Mouse (Mus musculus) hindbrain, embryonic 15.5 days (tissue): Measurements from ENCODE around the gene Tspear. TPM values are rescaled to one million over a fixed set of nuclear protein-coding genes. Genes with fewer than 3 reads are reported as not detected.

Experiments used
- ATAC-seq: fragments of 200-750 bp; cut with Nextera tagmentation; 2 replicates; pipeline ENCODE4 v1.8.0; 2017; ENCODE audit warnings: low read depth, moderate number of reproducible peaks, moderate TSS enrichment; ENCODE audit not compliant: low FRiP score
- H3K27ac ChIP-seq: fragments of 300-500 bp; sonication (generic); replicated peaks from 2 replicates; pipeline ENCODE4 v1.5.1; 2015; ENCODE audit warnings: mild to moderate bottlenecking, inconsistent platforms
- H3K27me3 ChIP-seq: fragments of 300-500 bp; sonication (generic); 2 replicates; pipeline ENCODE4 v1.6.1; 2015; ENCODE audit warnings: control low read depth, inconsistent platforms
- H3K36me3 ChIP-seq: fragments of 300-500 bp; sonication (generic); 2 replicates; pipeline ENCODE4 v1.6.1; 2015; ENCODE audit warnings: control low read depth, inconsistent platforms
- H3K4me1 ChIP-seq: fragments of 300-500 bp; sonication (generic); replicated peaks from 2 replicates; pipeline ENCODE4 v1.6.1; 2015; ENCODE audit warnings: control low read depth, inconsistent platforms
- H3K4me2 ChIP-seq: fragments of 300-500 bp; sonication (generic); 2 replicates; pipeline ENCODE4 v1.6.1; 2015; ENCODE audit warnings: moderate library complexity, mild to moderate bottlenecking, inconsistent platforms
- H3K4me3 ChIP-seq: fragments of 300-500 bp; sonication (generic); 2 replicates; pipeline ENCODE4 v1.5.1; 2015; ENCODE audit warnings: mild to moderate bottlenecking, inconsistent platforms
- H3K9ac ChIP-seq: fragments of 300-500 bp; sonication (generic); 2 replicates; pipeline ENCODE4 v1.6.1; 2015; ENCODE audit warnings: inconsistent platforms
- H3K9me3 ChIP-seq: fragments of 300-500 bp; sonication (generic); 2 replicates; pipeline ENCODE4 v1.6.1; 2016; ENCODE audit warnings: control low read depth, inconsistent platforms
- WGBS: fragments of 180-500 bp; shearing (Covaris S2); methylation state at CpG from one replicate; pipeline ENCODE4 v1.1.7; 2015; 5-methylcytosine and 5-hydroxymethylcytosine counted together
- polyA plus RNA-seq: library from polyadenylated mRNA; unstranded; fragments of >200 nt; fragmentation: Nextera tagmentation; extraction: Ambion mirVana; gene quantifications from 2 replicates; pipeline ENCODE4 v1.2.1, GENCODE M21; 2015

Gene Tspear
- polyA plus RNA-seq, 1 experiment from 2014 or later, result 0.99 TPM

DNA sequence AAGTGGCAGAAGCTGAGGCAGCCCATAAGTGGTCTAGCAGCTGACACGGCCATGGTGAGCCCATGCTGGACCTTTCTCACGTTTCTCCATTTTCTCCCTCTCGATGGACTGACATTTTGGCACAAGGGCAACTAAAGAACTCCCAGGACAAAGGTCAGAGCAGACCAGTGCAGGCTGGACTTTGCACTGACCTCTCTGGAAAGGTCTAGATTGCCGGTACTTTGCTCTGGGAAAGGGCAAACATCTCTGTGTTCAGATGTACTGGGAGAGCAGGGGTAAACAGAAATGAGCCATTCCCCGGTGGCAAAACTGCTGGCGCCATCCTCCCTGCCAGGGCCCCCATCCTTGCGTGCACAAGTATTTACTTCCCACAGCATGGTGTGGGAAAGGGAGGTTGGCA lies 213.8 kb downstream of the Tspear start:
- Histone ChIP-seq H3K27me3 (no peaks in the 10 kb centered on the region), H3K4me1 (peaks cover 37% of the 10 kb centered on the region), H3K9me3 (no peaks in the 10 kb centered on the region), H3K4me2 (no peak overlapping the region), H3K27ac (no peak overlapping the region), H3K9ac (no peak overlapping the region), H3K4me3 (no peak overlapping the region), H3K36me3 (no peaks in the 10 kb centered on the region)
- ATAC-seq, result no peak
- WGBS, result 76% methylated on average over 7 of the region's 7 CpGs

DNA sequence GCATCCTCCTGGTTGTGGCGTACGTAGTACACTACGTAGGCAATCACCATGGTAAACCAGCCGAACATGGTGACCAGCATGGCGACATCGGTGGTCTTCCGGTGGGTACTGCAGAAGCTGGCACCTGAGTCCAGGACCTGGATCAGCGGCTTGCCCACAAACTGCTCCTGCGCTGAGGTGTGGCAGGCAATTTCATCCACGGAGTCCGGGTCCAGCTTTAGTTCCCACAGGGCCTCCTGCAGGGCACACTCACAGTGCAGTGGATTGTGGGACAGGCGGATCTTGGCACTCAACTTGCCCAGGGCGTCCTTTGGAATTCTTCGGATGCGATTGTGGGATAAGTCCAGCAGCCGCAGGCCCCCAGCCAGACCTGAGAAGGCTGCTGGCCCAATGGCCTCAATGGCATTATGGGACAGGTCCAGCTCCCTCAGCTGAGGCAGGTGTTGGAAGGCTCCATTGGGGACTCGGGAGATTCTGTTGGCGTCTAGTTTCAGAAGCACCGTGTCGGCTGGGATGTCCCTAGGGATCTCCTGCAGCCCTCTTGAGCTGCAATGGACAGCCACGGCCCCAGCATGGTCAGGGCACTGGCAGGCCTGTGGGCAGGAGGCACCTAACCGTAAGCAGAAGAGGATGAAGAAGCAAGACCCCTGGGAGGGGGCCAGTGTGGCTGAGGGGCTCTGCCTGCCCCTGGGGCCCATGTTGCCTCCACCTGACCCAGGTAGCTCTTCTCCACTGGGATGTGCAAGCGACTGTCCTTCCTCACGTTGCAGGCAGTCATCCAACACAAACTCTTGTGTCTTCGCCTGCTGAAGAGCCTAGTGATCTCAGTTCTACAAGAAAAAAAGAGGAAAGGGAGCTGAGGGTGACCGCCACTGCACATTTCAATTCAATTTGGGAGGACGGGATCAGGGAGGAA lies 214.8 kb downstream of the Tspear start:
- Histone ChIP-seq H3K27me3 (no peaks in the 10 kb centered on the region), H3K4me3 (peak overlapping the region; percentile 59), H3K4me1 (peaks cover 31% of the 10 kb centered on the region), H3K27ac (peak overlapping the region; percentile 75; the same call in 1 of the 2 replicates), H3K9me3 (no peaks in the 10 kb centered on the region), H3K9ac (peak overlapping the region; percentile 63; the same call in 1 of the 2 replicates), H3K36me3 (no peaks in the 10 kb centered on the region), H3K4me2 (peak overlapping the region; percentile 68)
- 80% methylated on average over 27 of the region's 27 CpGs for WGBS
- ATAC-seq, result no peak

DNA sequence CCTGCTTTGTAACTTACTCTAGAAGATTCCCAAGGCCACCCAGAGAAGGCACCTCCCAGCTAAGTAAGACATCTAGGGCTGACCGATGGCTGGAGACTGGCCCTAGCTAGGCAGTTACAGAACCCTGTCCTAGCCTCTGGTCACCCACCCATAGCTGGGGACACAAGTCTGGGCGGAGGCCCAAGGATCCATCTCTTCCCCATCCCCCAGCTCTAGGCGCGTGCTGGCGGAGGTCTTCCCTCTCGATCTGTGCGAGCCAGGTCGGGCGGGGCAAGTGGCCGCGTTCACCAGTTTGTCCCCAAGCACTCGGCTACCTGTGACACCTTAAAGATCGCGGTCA lies 215.5 kb downstream of the Tspear start:
- no peaks in the 10 kb centered on the region for H3K36me3 ChIP-seq
- no peaks in the 10 kb centered on the region for H3K9me3 ChIP-seq
- peak; percentile 20; the same call in 1 of the 2 replicates for ATAC-seq
- no peaks in the 10 kb centered on the region for H3K27me3 ChIP-seq
- peak overlapping the region; percentile 59 for H3K4me3 ChIP-seq
- peak overlapping the region; percentile 68 for H3K4me2 ChIP-seq
- WGBS, result under 1% methylated on average over 14 of the region's 14 CpGs
- peak overlapping the region; percentile 75 for H3K27ac ChIP-seq
- peaks cover 31% of the 10 kb centered on the region for H3K4me1 ChIP-seq
- H3K9ac ChIP-seq, result peak overlapping the region; percentile 63

DNA sequence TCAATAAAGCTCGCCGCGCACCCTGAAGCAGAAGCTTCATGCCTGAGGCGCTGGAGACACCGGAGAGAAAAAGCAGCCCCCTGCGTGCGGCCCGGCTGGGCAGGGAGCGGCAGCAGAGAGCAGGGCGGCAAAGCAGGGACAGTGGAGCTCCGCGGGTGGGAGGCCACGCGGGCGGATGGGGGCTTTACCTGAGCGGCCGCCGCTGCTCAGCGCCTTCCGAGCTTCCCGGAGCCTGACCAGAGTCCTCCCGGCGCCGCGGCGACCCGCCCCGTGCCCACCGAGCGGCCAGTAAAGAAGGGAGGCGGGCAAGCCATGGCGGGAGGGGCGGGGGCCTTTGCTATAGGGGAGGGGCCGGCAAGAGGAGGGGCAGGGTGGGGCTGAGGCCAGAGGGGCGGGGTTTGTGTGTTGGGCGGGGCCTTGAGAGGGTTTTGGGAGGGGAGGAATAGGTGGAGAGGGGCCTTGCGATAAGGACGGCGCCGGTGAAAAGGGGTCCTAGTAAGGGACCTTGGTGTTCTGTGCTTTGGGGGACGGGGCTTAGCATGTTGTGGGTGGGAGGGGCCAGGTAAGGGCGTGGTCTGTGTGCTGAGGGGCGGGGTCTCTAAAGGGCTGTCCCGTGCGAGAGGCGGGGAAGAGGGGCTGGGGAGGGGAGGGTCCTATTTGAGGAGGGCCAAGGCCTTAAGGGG lies 216.0 kb downstream of the Tspear start, which contains the start of gene Lrrc3:
TSS of gene Lrrc3 (minus strand) at position 326 of the 683 bp plus-strand sequence.
- peak within 1 kb of the TSS; percentile 75 for H3K27ac ChIP-seq
- H3K4me2 ChIP-seq, result peak within 1 kb of the TSS; percentile 68
- no peaks in the 10 kb centered on the region for H3K9me3 ChIP-seq
- no peaks in the 10 kb centered on the region for H3K36me3 ChIP-seq
- peak; percentile 84 for ATAC-seq
- peaks cover 31% of the 10 kb centered on the region for H3K4me1 ChIP-seq
- H3K9ac ChIP-seq, result peak within 1 kb of the TSS; percentile 63
- peak within 1 kb of the TSS; percentile 59 for H3K4me3 ChIP-seq
- under 1% methylated on average over 45 of the region's 46 CpGs for WGBS
- H3K27me3 ChIP-seq, result no peaks in the 10 kb centered on the region

DNA sequence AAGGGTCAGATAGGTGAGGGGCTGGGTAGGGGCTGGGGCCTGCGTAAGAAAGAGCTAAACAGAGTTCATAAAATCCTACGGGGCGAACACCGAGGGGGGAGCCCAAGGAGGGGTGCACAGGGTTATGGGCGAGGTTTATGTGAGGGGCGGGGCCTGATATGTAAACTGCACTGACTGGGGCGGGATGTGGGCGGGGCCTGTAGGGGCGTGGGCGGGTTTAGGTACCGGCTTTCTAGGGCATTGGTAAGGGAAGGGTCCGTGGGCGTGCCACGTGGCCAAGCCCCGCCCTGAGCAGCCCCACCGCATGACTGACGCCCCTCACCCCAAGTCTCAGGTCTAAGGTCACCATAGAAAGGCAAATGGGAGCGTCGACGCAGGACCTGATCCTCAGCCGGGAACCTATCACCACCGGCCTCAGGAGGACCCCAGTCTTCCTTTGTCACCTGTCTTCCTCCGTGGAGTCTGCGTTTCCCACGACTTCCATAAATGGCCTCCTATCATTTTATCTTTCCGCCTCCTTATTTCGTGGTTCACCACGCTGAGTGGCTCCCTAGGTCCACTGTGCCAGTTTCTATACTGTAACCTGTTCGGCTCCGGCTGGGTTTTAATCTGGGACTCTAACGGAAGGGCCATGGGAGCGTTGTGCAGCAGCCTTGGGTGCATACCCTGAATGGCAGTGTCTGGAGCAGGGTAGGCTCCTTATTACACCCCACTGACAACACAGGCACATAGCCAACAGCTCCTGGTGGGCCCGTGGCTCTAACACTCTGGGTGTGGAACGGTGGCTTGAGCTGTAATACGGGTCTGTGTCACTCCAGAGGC lies 216.7 kb downstream of the Tspear start:
- Histone ChIP-seq H3K36me3 (no peaks in the 10 kb centered on the region), H3K4me1 (peaks cover 31% of the 10 kb centered on the region), H3K27ac (peak overlapping the region; percentile 75), H3K9ac (peak overlapping the region; percentile 52), H3K4me2 (peak overlapping the region; percentile 68), H3K4me3 (peak overlapping the region; percentile 59), H3K27me3 (no peaks in the 10 kb centered on the region), H3K9me3 (no peaks in the 10 kb centered on the region)
- WGBS, result 8% methylated on average over 35 of the region's 35 CpGs
- ATAC-seq, result peak; percentile 89

DNA sequence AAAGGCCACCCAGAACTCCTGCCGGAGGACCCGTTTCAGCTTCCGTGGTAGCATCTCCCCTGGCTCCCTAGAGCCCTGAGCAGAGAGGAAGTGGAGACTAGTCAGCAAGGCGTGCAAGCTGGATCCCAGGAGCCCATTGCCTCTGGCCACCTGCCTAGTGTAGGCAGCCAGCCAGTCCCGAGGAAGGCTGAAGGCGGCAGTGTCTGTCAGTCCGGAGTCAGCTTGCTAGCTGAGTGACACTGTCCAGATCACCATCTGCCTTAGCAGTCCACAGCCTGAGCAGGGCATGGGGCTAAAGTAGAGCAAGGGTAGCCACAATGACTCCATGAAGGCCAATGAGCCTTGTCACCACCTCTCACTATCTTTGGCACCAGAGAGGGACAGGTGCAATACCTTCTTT lies 226.2 kb downstream of the Tspear start:
- no peaks in the 10 kb centered on the region for H3K36me3 ChIP-seq
- no peaks in the 10 kb centered on the region for H3K9me3 ChIP-seq
- H3K27me3 ChIP-seq, result no peaks in the 10 kb centered on the region
- no peak overlapping the region for H3K4me3 ChIP-seq
- H3K9ac ChIP-seq, result no peak overlapping the region
- ATAC-seq, result no peak
- WGBS, result 63% methylated on average over 7 of the region's 7 CpGs
- no peak overlapping the region for H3K4me2 ChIP-seq
- no peak overlapping the region for H3K27ac ChIP-seq
- no peaks in the 10 kb centered on the region for H3K4me1 ChIP-seq

DNA sequence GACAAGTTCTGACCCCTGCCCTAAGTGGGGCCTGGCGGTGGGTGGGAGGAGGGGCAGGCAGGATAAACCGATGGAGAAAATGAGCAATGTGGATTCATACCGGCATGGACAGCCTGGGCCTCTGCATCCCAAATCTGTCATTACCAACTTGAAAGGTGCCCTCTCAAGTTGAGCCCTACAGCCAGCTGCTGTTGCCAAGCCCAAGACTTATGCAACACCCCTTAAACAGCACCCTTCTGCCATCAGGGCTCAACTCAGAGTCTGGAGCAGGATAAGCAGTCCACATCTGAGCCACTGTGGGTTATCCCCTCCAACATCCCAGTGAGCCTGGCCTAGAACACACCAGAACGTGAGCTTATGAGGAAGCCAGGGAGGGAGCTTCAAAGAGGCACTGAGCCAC lies 226.9 kb downstream of the Tspear start:
- Histone ChIP-seq H3K36me3 (no peaks in the 10 kb centered on the region), H3K27me3 (no peaks in the 10 kb centered on the region), H3K4me1 (no peaks in the 10 kb centered on the region), H3K4me2 (no peak overlapping the region), H3K27ac (no peak overlapping the region), H3K4me3 (no peak overlapping the region), H3K9ac (no peak overlapping the region), H3K9me3 (no peaks in the 10 kb centered on the region)
- ATAC-seq, result no peak
- WGBS, result 82% methylated on average over 4 of the region's 4 CpGs

DNA sequence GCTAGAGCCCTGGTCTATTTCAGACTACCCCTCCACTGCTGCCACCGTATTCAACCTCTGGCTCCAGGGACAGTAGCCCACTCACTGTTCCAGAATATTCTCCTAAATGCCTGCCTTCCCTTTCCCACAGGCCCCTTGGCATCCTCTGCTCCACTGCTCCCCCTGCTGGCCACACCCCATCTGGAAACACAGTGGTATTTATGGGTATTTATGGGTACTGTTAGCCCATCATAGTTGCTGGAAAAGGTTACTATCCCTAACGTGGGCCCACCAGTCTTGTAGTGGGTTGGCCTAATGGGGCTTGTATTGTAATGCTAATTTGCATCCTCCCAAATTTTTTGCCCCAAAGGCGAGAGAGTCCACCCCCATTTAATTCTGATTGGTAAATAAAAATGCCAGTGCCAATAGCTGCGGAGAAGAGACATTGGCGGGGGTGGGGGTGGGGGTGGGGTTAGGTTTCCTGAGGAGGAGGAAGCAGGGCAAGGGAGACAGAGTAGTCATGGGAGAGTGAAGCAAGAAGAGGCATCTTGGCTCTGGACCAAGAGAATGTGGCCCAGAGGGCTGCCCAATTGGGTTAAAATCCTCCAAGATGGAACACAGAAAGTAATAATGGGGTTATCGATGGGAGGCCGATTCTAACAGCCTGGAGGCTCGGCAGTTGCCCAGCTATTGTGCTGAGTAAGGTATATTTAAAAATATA lies 230.4 kb downstream of the Tspear start:
- ATAC-seq, result no peak

DNA sequence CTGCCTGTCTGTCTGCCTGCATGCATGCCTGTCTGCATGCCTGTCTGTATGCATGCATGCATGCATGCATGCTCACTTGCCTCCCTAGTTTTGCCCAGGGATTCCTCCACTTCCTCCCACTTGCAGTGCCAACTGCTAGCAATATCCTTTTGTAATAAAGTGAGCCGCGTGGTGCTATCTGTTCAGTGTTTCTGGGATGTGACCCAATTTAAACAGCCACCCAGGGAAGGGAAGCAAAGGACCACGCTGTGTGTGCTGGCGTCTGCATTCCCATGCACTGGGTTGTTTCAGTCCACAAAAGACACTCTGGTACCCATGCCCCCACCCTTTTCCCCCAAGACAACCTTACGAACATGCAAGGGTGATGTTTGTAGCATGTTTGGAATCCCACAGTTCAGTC lies 234.6 kb downstream of the Tspear start:
- Histone ChIP-seq H3K4me2 (no peak overlapping the region), H3K36me3 (no peaks in the 10 kb centered on the region), H3K4me1 (no peaks in the 10 kb centered on the region), H3K27ac (no peak overlapping the region), H3K27me3 (no peaks in the 10 kb centered on the region), H3K4me3 (no peak overlapping the region), H3K9ac (no peak overlapping the region), H3K9me3 (no peaks in the 10 kb centered on the region)
- no peak for ATAC-seq
- 70% methylated on average over 5 of the region's 5 CpGs for WGBS

More for the DNA sequence above, 230.4 kb downstream of the Tspear start:
- 52% methylated on average over 8 of the region's 8 CpGs for WGBS
- H3K27ac ChIP-seq, result no peak overlapping the region
- no peaks in the 10 kb centered on the region for H3K9me3 ChIP-seq
- no peaks in the 10 kb centered on the region for H3K36me3 ChIP-seq
- H3K4me1 ChIP-seq, result no peaks in the 10 kb centered on the region
- no peak overlapping the region for H3K4me3 ChIP-seq
- H3K9ac ChIP-seq, result no peak overlapping the region
- H3K4me2 ChIP-seq, result no peak overlapping the region
- H3K27me3 ChIP-seq, result no peaks in the 10 kb centered on the region

DNA sequence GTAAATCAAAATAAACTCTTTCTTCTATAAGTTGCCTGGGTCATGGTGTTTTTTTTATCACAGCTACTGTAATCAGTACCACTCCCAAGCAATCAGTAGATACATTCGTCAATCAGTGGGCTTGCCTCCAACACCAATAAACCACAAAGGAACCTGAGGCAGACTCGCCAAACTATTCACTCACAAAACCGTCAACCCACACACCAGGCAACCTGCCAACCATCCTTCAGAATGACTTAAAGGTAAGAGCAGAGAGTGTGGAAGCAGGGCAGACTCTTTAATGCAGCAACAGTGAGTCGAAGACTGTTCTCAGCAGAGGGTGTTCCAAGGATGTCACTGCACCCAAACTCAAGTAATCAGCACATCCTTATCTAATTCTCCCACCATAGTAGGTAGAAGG lies 236.3 kb downstream of the Tspear start:
- H3K4me1 ChIP-seq, result no peaks in the 10 kb centered on the region
- no peak for ATAC-seq
- no peaks in the 10 kb centered on the region for H3K27me3 ChIP-seq
- no peak overlapping the region for H3K4me3 ChIP-seq
- H3K27ac ChIP-seq, result no peak overlapping the region
- H3K36me3 ChIP-seq, result no peaks in the 10 kb centered on the region
- 74% methylated on average over 4 of the region's 4 CpGs for WGBS
- H3K4me2 ChIP-seq, result no peak overlapping the region
- H3K9me3 ChIP-seq, result no peaks in the 10 kb centered on the region
- H3K9ac ChIP-seq, result no peak overlapping the region

DNA sequence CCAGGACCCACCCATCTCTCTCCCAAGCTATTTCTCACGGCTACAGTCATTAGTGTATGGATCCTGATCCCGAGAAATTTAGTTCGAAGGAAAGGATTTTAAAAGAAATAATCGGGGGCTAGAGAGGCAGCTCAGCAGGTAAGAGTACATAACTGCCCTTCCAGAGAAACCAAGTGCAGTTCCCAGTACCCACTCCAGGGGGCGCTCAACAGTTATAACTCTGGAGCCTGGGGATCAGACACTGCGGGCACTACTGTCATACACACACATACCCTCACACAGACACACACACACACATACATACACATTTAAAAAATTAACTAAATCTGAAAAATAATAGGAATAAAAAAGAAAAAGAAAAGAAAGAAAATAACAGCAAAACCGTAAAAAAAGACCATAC lies 239.8 kb downstream of the Tspear start:
- WGBS, result 40% methylated on average over 7 of the region's 7 CpGs
- Histone ChIP-seq H3K4me2 (no peak overlapping the region), H3K36me3 (no peaks in the 10 kb centered on the region), H3K9ac (no peak overlapping the region), H3K4me1 (no peaks in the 10 kb centered on the region), H3K9me3 (no peaks in the 10 kb centered on the region), H3K4me3 (no peak overlapping the region), H3K27me3 (no peaks in the 10 kb centered on the region), H3K27ac (no peak overlapping the region)
- ATAC-seq, result no peak
